Mouse (Mus musculus) limb, embryonic 12.5 days (tissue): ENCODE results near the gene Reln. TPM values are rescaled to one million over a fixed set of nuclear protein-coding genes. Genes with fewer than 3 reads are reported as not detected.

Source experiments
- ATAC-seq: fragments of 200-750 bp; cut with Nextera tagmentation; 2 replicates; pipeline ENCODE4 v1.8.0; 2017; ENCODE audit warnings: low read depth, moderate TSS enrichment; ENCODE audit not compliant: insufficient number of reproducible peaks, insufficient read depth, low FRiP score, low TSS enrichment
- H3K27ac ChIP-seq: fragments of 300-500 bp; sonication (generic); 2 replicates; pipeline ENCODE4 v1.5.1; 2016; ENCODE audit warnings: mild to moderate bottlenecking, moderate library complexity
- H3K27me3 ChIP-seq: fragments of 300-500 bp; sonication (generic); 2 replicates; pipeline ENCODE4 v1.6.1; 2016; ENCODE audit warnings: mild to moderate bottlenecking, moderate library complexity
- H3K36me3 ChIP-seq: fragments of 300-500 bp; sonication (generic); 2 replicates; pipeline ENCODE4 v1.6.1; 2016; ENCODE audit warnings: mild to moderate bottlenecking, moderate library complexity
- H3K4me1 ChIP-seq: fragments of 300-500 bp; sonication (generic); replicated peaks from 2 replicates; pipeline ENCODE4 v1.6.1; 2016
- H3K4me2 ChIP-seq: fragments of 300-500 bp; sonication (generic); 2 replicates; pipeline ENCODE4 v1.6.1; 2016; ENCODE audit warnings: mild to moderate bottlenecking, moderate library complexity
- H3K4me3 ChIP-seq: fragments of 300-500 bp; sonication (generic); replicated peaks from 2 replicates; pipeline ENCODE4 v1.5.1; 2016; ENCODE audit warnings: mild to moderate bottlenecking
- H3K9ac ChIP-seq: fragments of 300-500 bp; sonication (generic); replicated peaks from 2 replicates; pipeline ENCODE4 v1.6.1; 2016; ENCODE audit warnings: mild to moderate bottlenecking, moderate library complexity
- H3K9me3 ChIP-seq: fragments of 300-500 bp; sonication (generic); 2 replicates; pipeline ENCODE4 v1.6.1; 2016; ENCODE audit warnings: mild to moderate bottlenecking, moderate library complexity
- WGBS: fragments of 180-500 bp; shearing (Covaris S2); methylation state at CpG from one replicate; pipeline ENCODE4 v1.1.7; 2016; 5-methylcytosine and 5-hydroxymethylcytosine counted together
- polyA plus RNA-seq: library from polyadenylated mRNA; unstranded; fragments of >200 nt; fragmentation: Nextera tagmentation; extraction: Ambion mirVana; gene quantifications from 2 replicates; pipeline ENCODE4 v1.2.1, GENCODE M21; 2016

Gene Reln
- polyA plus RNA-seq, 1 experiment from 2014 or later: 1.7 TPM

GRCm38 (mm10) chr5:21987711-21988110 lies 356.8 kb downstream of the Reln start:
- H3K27me3 ChIP-seq: no peaks in the 10 kb centered on the region
- H3K4me2 ChIP-seq: no peak overlapping the region
- H3K36me3 ChIP-seq: no peaks in the 10 kb centered on the region
- H3K9ac ChIP-seq: no peak overlapping the region
- no peaks in the 10 kb centered on the region for H3K4me1 ChIP-seq
- 89% methylated on average over 5 of the region's 5 CpGs for WGBS
- H3K9me3 ChIP-seq: peaks cover 12% of the 10 kb centered on the region; the same call in 1 of the 2 replicates
- no peak overlapping the region for H3K4me3 ChIP-seq
- no peak overlapping the region for H3K27ac ChIP-seq
- no peak for ATAC-seq

GRCm38 (mm10) chr5:21986311-21986710 lies 358.2 kb downstream of the Reln start:
- Histone ChIP-seq H3K36me3 (no peaks in the 10 kb centered on the region), H3K4me1 (no peaks in the 10 kb centered on the region), H3K9ac (no peak overlapping the region), H3K27ac (no peak overlapping the region), H3K4me2 (no peak overlapping the region), H3K4me3 (no peak overlapping the region), H3K9me3 (peaks cover 12% of the 10 kb centered on the region; the same call in 1 of the 2 replicates), H3K27me3 (no peaks in the 10 kb centered on the region)
- WGBS: 49% methylated on average over 4 of the region's 4 CpGs
- ATAC-seq: no peak

- no peak overlapping the region for H3K9ac ChIP-seq
- ATAC-seq: no peak
- no peaks in the 10 kb centered on the region for H3K36me3 ChIP-seq
- H3K4me2 ChIP-seq: no peak overlapping the region
- H3K27ac ChIP-seq: no peak overlapping the region
- WGBS: 70% methylated on average over 3 of the region's 3 CpGs
- H3K4me3 ChIP-seq: no peak overlapping the region
- no peaks in the 10 kb centered on the region for H3K9me3 ChIP-seq
- H3K27me3 ChIP-seq: no peaks in the 10 kb centered on the region
- no peaks in the 10 kb centered on the region for H3K4me1 ChIP-seq
Measured at GRCm38 (mm10) chr5:21983021-21983667, 361.4 kb downstream of the Reln start.

GRCm38 (mm10) chr5:21981216-21981615 lies 363.3 kb downstream of the Reln start:
- no peaks in the 10 kb centered on the region for H3K36me3 ChIP-seq
- H3K27ac ChIP-seq: no peak overlapping the region
- no peak overlapping the region for H3K4me3 ChIP-seq
- no peak overlapping the region for H3K4me2 ChIP-seq
- no peaks in the 10 kb centered on the region for H3K9me3 ChIP-seq
- WGBS: 78% methylated on average over 3 of the region's 3 CpGs
- H3K9ac ChIP-seq: no peak overlapping the region
- H3K4me1 ChIP-seq: no peaks in the 10 kb centered on the region
- H3K27me3 ChIP-seq: no peaks in the 10 kb centered on the region
- no peak for ATAC-seq

- no peak for ATAC-seq
- WGBS: 72% methylated on average over 3 of the region's 3 CpGs
- Histone ChIP-seq H3K4me3 (no peak overlapping the region), H3K36me3 (no peaks in the 10 kb centered on the region), H3K9me3 (no peaks in the 10 kb centered on the region), H3K4me1 (no peaks in the 10 kb centered on the region), H3K27me3 (no peaks in the 10 kb centered on the region), H3K27ac (no peak overlapping the region), H3K4me2 (no peak overlapping the region), H3K9ac (no peak overlapping the region)
Measured at GRCm38 (mm10) chr5:21980544-21980943, 364.0 kb downstream of the Reln start.

- Histone ChIP-seq H3K4me1 (0 out of 2 replicates have a peak, but pooled peaks cover 2% of the 10 kb centered on the region), H3K4me3 (no peak overlapping the region), H3K27me3 (no peaks in the 10 kb centered on the region), H3K9ac (no peak overlapping the region), H3K27ac (no peak overlapping the region), H3K4me2 (no peak overlapping the region), H3K9me3 (no peaks in the 10 kb centered on the region), H3K36me3 (no peaks in the 10 kb centered on the region)
- ATAC-seq: no peak
- 34% methylated on average over 5 of the region's 5 CpGs for WGBS
Measured at GRCm38 (mm10) chr5:21973266-21974010, 371.1 kb downstream of the Reln start.

GRCm38 (mm10) chr5:21961796-21962195 lies 382.7 kb downstream of the Reln start:
- Histone ChIP-seq H3K4me1 (no peaks in the 10 kb centered on the region), H3K9me3 (no peaks in the 10 kb centered on the region), H3K27ac (no peak overlapping the region), H3K36me3 (no peaks in the 10 kb centered on the region), H3K9ac (no peak overlapping the region), H3K4me2 (no peak overlapping the region), H3K27me3 (no peaks in the 10 kb centered on the region), H3K4me3 (no peak overlapping the region)
- ATAC-seq: no peak
- WGBS: 93% methylated on average over 1 of the region's 1 CpGs

GRCm38 (mm10) chr5:21960151-21960550 lies 384.4 kb downstream of the Reln start:
- Histone ChIP-seq H3K4me1 (no peaks in the 10 kb centered on the region), H3K27me3 (no peaks in the 10 kb centered on the region), H3K9ac (no peak overlapping the region), H3K4me2 (no peak overlapping the region), H3K9me3 (no peaks in the 10 kb centered on the region), H3K27ac (no peak overlapping the region), H3K4me3 (no peak overlapping the region), H3K36me3 (no peaks in the 10 kb centered on the region)
- no peak for ATAC-seq
- 76% methylated on average over 14 of the region's 14 CpGs for WGBS

- no peak overlapping the region for H3K4me3 ChIP-seq
- H3K4me2 ChIP-seq: no peak overlapping the region
- no peaks in the 10 kb centered on the region for H3K9me3 ChIP-seq
- 70% methylated on average over 4 of the region's 4 CpGs for WGBS
- H3K36me3 ChIP-seq: no peaks in the 10 kb centered on the region
- H3K4me1 ChIP-seq: no peaks in the 10 kb centered on the region
- no peak overlapping the region for H3K9ac ChIP-seq
- H3K27me3 ChIP-seq: no peaks in the 10 kb centered on the region
- ATAC-seq: no peak
- H3K27ac ChIP-seq: no peak overlapping the region
Measured at GRCm38 (mm10) chr5:21957586-21957985, 386.9 kb downstream of the Reln start.

GRCm38 (mm10) chr5:21957061-21957460 lies 387.4 kb downstream of the Reln start:
- Histone ChIP-seq H3K9me3 (no peaks in the 10 kb centered on the region), H3K4me1 (no peaks in the 10 kb centered on the region), H3K27ac (no peak overlapping the region), H3K36me3 (no peaks in the 10 kb centered on the region), H3K9ac (no peak overlapping the region), H3K4me2 (no peak overlapping the region), H3K27me3 (no peaks in the 10 kb centered on the region), H3K4me3 (no peak overlapping the region)
- 83% methylated on average over 4 of the region's 4 CpGs for WGBS
- no peak for ATAC-seq

GRCm38 (mm10) chr5:21949507-21949897 lies 395.0 kb downstream of the Reln start:
- WGBS: 85% methylated on average over 7 of the region's 7 CpGs
- no peak overlapping the region for H3K27ac ChIP-seq
- ATAC-seq: no peak

More at GRCm38 (mm10) chr5:21949507-21949897, 395.0 kb downstream of the Reln start:
- H3K4me3 ChIP-seq: no peak overlapping the region
- no peak overlapping the region for H3K9ac ChIP-seq
- H3K36me3 ChIP-seq: no peaks in the 10 kb centered on the region
- no peaks in the 10 kb centered on the region for H3K27me3 ChIP-seq
- H3K4me1 ChIP-seq: no peaks in the 10 kb centered on the region
- H3K9me3 ChIP-seq: no peaks in the 10 kb centered on the region
- no peak overlapping the region for H3K4me2 ChIP-seq
